Mouse (Mus musculus) C2C12 (cell line): ENCODE measurements at regions not wholly inside any gene's neighbourhood (a gene's known extent, or its start where the extent isn't known, plus 50 kb on each side); places are given as distances from the start of the nearest gene placed in this dataset.

Source experiments
- H3K27me3 ChIP-seq: one replicate; pipeline ENCODE4 v1.6.1; 2011; ENCODE audit not compliant: control insufficient read depth, insufficient read depth, insufficient read length
- H3K36me3 ChIP-seq: one replicate; pipeline ENCODE4 v1.6.1; 2011; ENCODE audit not compliant: control insufficient read depth, insufficient read depth
- H3K4me3 ChIP-seq: one replicate; pipeline ENCODE4 v1.5.1; 2011; ENCODE audit warnings: mild to moderate bottlenecking, control low read depth; ENCODE audit not compliant: poor library complexity, insufficient read depth, severe bottlenecking
- H3K79me2 ChIP-seq: one replicate; pipeline ENCODE4 v1.6.1; 2011; ENCODE audit not compliant: control insufficient read depth, insufficient read depth
- H3K79me3 ChIP-seq: one replicate; pipeline ENCODE4 v1.6.1; 2011; ENCODE audit warnings: low read depth, control low read depth
- H3ac ChIP-seq: one replicate; pipeline ENCODE3; 2011; ENCODE audit warnings: low read depth; ENCODE audit not compliant: control insufficient read depth, insufficient read length
- CEBPB ChIP-seq: IDR thresholded peaks from one replicate; pipeline ENCODE4 v1.6.1; 2011; ENCODE audit warnings: low read depth, mild to moderate bottlenecking, control low read depth, moderate library complexity
- CTCF ChIP-seq: IDR thresholded peaks from one replicate; pipeline ENCODE4 v1.5.1; 2011; ENCODE audit not compliant: control insufficient read depth, insufficient read depth, insufficient read length
- FOSL1 ChIP-seq: IDR thresholded peaks from one replicate; pipeline ENCODE4 v1.8.0; 2011; ENCODE audit warnings: mild to moderate bottlenecking, low read length; ENCODE audit not compliant: poor library complexity, insufficient read depth, severe bottlenecking
- MAX ChIP-seq: IDR thresholded peaks from one replicate; pipeline ENCODE4 v1.6.1; 2011; ENCODE audit warnings: mild to moderate bottlenecking, control low read depth
- MYOD1 ChIP-seq: IDR thresholded peaks from one replicate; pipeline ENCODE4 v1.6.1; 2011; ENCODE audit warnings: low read depth; ENCODE audit not compliant: control insufficient read depth, insufficient read length
- MYOG ChIP-seq: IDR thresholded peaks from one replicate; pipeline ENCODE4 v1.6.1; 2011; ENCODE audit not compliant: control insufficient read depth, insufficient read length; ENCODE audit errors: extremely low read depth
- USF1 ChIP-seq: IDR thresholded peaks from one replicate; pipeline ENCODE4 v1.6.1; 2011; ENCODE audit warnings: low read depth, mild to moderate bottlenecking, control low read depth, moderate library complexity

DNA sequence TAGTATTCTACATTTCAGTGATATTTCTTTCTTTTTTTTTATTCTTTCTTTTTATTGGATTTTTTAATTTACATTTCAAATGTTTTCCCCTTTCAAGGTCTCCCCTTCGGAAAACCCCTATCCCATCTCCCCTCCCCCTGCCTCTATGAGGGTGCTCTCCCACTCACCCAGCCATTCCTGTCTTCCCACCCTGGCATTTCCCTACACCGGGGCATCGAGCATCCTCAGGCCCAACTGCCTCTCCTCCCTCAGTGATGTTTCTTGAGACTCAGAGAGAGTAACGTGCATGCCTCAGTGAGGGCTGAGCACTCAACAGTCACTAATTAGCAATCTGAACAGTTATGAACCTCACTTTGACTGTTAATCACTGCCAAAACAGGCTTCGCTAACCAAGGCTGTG is 385.6 kb downstream of the Psat1 start:
- TF ChIP-seq USF1 (no peak), CTCF (no peak), MAX (no peak), CEBPB (no peak), MYOD1 (no peak), MYOG (no peak), FOSL1 (no peak)
- Histone ChIP-seq H3K4me3 (no peak overlapping the region), H3K36me3 (no peaks in the 10 kb centered on the region), H3K79me3 (no peaks in the 10 kb centered on the region), H3ac (no peak overlapping the region), H3K79me2 (no peaks in the 10 kb centered on the region), H3K27me3 (no peaks in the 10 kb centered on the region)

- no peak overlapping the region for H3K4me3 ChIP-seq
- H3K79me2 ChIP-seq = no peaks in the 10 kb centered on the region
- H3ac ChIP-seq = no peak overlapping the region
- H3K79me3 ChIP-seq = no peaks in the 10 kb centered on the region
- no peaks in the 10 kb centered on the region for H3K36me3 ChIP-seq
- no peaks in the 10 kb centered on the region for H3K27me3 ChIP-seq
- TF ChIP-seq USF1 = no peak
- no peak for TF ChIP-seq MAX
These were observed 393.2 kb downstream of the Psat1 start for GRCm38 (mm10) chr19:15553953-15554352.

- H3K79me2 ChIP-seq = no peaks in the 10 kb centered on the region
- no peaks in the 10 kb centered on the region for H3K27me3 ChIP-seq
- H3K4me3 ChIP-seq = no peak overlapping the region
- H3K36me3 ChIP-seq = no peaks in the 10 kb centered on the region
- H3K79me3 ChIP-seq = no peaks in the 10 kb centered on the region
- no peak overlapping the region for H3ac ChIP-seq
- no peak for TF ChIP-seq MYOD1
- no peak for TF ChIP-seq USF1
- TF ChIP-seq FOSL1 = no peak
- no peak for TF ChIP-seq CEBPB
These were observed 429.3 kb downstream of the Psat1 start for GRCm38 (mm10) chr19:15517853-15518252.

DNA sequence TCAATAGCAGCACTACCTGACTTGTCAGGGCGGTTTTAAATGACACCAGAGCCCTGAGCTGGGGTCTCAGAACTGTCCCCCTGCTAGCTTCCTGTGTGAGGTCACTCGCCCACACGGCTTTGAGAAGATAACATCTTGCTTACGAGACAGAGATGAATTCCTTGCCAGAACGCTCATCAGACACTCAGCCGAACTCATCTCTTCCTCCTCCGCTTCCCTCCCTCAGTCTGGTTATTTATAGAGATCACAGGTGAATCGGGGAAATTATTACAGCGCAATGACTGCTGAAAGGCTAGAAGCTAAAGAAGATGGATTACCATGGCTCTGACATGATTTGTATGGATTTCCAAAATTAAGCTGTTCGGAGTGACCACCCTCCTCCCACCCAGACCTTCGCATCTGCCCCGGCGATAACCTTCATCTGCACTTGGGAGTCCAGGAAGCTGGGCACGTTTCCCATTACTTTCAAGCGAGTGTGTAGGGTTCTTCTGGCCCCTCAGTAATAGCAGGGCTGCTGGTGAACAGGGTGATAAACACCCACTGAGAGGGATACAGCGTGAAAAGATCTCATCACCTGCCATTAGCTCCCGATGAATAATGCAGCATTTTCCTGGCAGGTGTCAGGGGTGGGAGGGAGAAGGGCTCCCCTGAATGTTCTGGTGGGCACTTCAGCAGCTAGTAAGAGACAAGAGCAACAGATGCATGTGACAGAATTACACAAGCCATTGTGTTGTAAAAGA is 430.4 kb downstream of the Psat1 start:
- TF ChIP-seq MYOG = no peak
- TF ChIP-seq FOSL1 = no peak
- TF ChIP-seq CTCF = no peak
- no peak for TF ChIP-seq CEBPB
- TF ChIP-seq USF1 = no peak
- no peak for TF ChIP-seq MAX
- no peak for TF ChIP-seq MYOD1
- no peak overlapping the region for H3ac ChIP-seq
- H3K36me3 ChIP-seq = no peaks in the 10 kb centered on the region
- no peaks in the 10 kb centered on the region for H3K79me2 ChIP-seq
- no peaks in the 10 kb centered on the region for H3K27me3 ChIP-seq
- no peak overlapping the region for H3K4me3 ChIP-seq
- H3K79me3 ChIP-seq = no peaks in the 10 kb centered on the region

DNA sequence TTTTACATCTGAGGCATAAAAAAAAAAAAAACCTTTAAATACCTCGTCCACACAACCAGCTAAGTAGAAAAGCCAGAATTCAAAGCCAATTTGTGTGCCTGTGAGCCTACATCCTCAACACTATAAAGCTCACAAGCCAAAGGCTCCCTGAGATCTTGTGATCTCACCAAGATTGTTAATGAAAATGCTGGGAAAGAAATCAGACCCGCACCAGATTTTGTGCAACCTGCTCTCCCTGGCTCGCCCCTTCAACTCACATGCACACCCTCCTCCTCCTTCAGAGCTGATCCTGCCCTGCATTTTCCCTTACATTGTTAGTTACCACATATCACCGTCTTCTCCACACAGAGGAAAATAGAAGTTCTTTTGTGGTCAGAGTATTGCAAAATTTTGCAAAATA is 433.9 kb downstream of the Psat1 start:
- Histone ChIP-seq H3K79me3 (no peaks in the 10 kb centered on the region), H3ac (no peak overlapping the region), H3K4me3 (no peak overlapping the region), H3K79me2 (no peaks in the 10 kb centered on the region), H3K36me3 (no peaks in the 10 kb centered on the region), H3K27me3 (no peaks in the 10 kb centered on the region)
- TF ChIP-seq MAX = no peak
- TF ChIP-seq MYOD1 = no peak
- no peak for TF ChIP-seq MYOG
- TF ChIP-seq CTCF = no peak
- TF ChIP-seq FOSL1 = no peak
- no peak for TF ChIP-seq CEBPB
- no peak for TF ChIP-seq USF1

- Histone ChIP-seq H3K36me3 (no peaks in the 10 kb centered on the region), H3K4me3 (no peak overlapping the region), H3ac (no peak overlapping the region), H3K27me3 (no peaks in the 10 kb centered on the region), H3K79me2 (no peaks in the 10 kb centered on the region), H3K79me3 (no peaks in the 10 kb centered on the region)
- no peak for TF ChIP-seq USF1
- no peak for TF ChIP-seq MYOD1
- no peak for TF ChIP-seq CTCF
- no peak for TF ChIP-seq MAX
- no peak for TF ChIP-seq CEBPB
- no peak for TF ChIP-seq MYOG
- no peak for TF ChIP-seq FOSL1
These were observed 436.7 kb downstream of the Psat1 start for GRCm38 (mm10) chr19:15510395-15510794.
